Mouse (Mus musculus): ENCODE measurements around the gene Ugt1a9. TPM values are rescaled to one million over a fixed set of nuclear protein-coding genes. Genes with fewer than 3 reads are reported as not detected.

Gene Ugt1a9
- polyA plus RNA-seq, 1 experiment from 2014 or later: not detected

DNA sequence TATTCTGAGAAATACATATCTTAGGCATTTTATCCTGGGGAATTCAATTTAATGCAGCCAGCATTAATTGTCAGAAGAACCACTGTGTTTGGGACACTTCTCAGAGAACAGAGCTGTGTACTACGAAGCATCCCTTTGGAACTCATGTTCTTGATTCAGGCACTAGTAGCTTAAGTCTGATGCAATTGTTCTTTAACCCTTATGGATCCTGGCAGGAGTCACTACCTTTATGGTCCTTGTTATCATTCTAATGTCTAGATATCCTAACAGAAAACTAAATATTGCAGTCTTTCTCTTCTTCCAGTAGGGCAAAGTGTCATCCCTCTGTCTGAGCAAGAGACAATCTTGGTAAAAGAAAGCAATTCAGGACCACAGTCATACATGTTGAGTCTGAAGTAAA is 142.5 kb downstream of the Ugt1a9 start:
- H3K4me2 ChIP-seq (ENCODE audit: low read depth, low read length): no peak overlapping the region
- no peaks in the 10 kb centered on the region for H3K4me1 ChIP-seq (replicated peaks; ENCODE audit: control insufficient read depth, insufficient read depth, low read length)
- no peak overlapping the region for H3K27ac ChIP-seq (ENCODE audit: low read length)
- H3K4me3 ChIP-seq (ENCODE audit: low read length): no peak overlapping the region
- no peaks in the 10 kb centered on the region for H3K27me3 ChIP-seq (ENCODE audit: control insufficient read depth, insufficient read depth, low read depth, low read length)
- WGBS: 69% methylated on average over 1 of the region's 1 CpGs
- H3K9ac ChIP-seq (ENCODE audit: low read length): no peak overlapping the region
- no peaks in the 10 kb centered on the region for H3K36me3 ChIP-seq (ENCODE audit: control insufficient read depth, insufficient read depth, low read length)
- no peak for ATAC-seq (ENCODE audit: low read depth)
- H3K9me3 ChIP-seq (ENCODE audit: control insufficient read depth, low read length): peaks cover 55% of the 10 kb centered on the region

DNA sequence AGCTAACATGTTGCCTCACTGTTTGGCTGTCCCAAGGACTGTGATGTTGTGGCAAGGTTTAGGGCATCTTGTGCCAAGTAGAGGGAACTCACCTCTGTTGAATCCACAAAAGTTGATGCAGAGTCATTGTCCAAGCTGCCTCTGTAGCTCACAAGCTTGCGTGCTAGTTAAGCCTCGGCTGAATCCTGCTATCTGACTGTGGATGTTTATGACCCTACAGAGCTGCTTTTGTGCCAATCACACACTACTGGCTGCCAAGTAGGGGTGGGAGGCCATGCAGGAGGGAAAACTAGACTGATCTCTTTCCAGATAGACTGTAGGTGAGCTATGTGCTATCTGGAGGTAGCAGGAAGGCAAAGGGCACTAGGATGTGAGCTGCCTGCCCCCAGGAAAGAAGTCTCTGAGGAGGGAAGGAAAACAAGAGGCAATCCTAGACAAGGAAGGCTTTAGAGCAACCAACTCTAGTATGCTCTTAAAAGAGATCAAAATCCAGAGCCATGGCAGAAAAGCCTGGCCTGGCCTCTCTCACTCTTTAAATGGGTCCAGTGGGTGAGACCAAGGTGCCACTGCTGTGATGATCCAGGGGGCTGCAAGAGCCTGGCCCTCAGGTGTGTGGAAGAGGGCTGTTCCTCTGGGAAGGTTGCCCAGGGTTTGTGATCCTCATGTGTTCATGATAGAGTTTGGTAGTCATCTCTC is 143.3 kb downstream of the Ugt1a9 start:
- no peak for ATAC-seq (ENCODE audit: low read depth)
- H3K4me2 ChIP-seq (ENCODE audit: low read depth, low read length): no peak overlapping the region
- H3K36me3 ChIP-seq (ENCODE audit: control insufficient read depth, insufficient read depth, low read length): no peaks in the 10 kb centered on the region
- H3K4me1 ChIP-seq (replicated peaks; ENCODE audit: control insufficient read depth, insufficient read depth, low read length): no peaks in the 10 kb centered on the region
- H3K27me3 ChIP-seq (ENCODE audit: control insufficient read depth, insufficient read depth, low read depth, low read length): no peaks in the 10 kb centered on the region
- WGBS: 73% methylated on average over 2 of the region's 2 CpGs
- H3K9ac ChIP-seq (ENCODE audit: low read length): no peak overlapping the region
- peaks cover 55% of the 10 kb centered on the region for H3K9me3 ChIP-seq (ENCODE audit: control insufficient read depth, low read length)
- H3K4me3 ChIP-seq (ENCODE audit: low read length): no peak overlapping the region
- H3K27ac ChIP-seq (ENCODE audit: low read length): no peak overlapping the region

DNA sequence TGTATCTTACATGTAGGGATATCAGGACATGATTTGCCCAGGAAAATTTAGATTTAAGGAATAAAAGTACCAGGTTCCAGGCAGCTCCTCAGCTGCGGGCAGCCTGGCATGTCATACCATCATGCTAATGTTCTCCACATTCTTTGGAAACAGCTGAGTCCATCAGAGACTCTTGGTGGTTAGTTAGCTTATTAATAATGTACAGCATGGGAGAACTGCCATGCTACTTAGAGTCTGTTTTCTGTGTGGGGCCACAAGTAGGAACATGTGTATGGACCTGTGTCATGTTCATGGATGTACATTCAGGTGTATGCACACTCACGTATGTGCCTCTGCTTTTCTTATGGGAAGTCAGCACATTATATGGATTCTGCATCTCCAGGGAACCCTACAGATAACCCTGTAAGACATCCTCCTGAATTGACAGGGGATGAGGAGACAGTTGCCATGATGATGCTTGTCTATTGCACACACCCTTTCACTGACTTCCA is 143.9 kb downstream of the Ugt1a9 start:
- 77% methylated on average over 2 of the region's 2 CpGs for WGBS

DNA sequence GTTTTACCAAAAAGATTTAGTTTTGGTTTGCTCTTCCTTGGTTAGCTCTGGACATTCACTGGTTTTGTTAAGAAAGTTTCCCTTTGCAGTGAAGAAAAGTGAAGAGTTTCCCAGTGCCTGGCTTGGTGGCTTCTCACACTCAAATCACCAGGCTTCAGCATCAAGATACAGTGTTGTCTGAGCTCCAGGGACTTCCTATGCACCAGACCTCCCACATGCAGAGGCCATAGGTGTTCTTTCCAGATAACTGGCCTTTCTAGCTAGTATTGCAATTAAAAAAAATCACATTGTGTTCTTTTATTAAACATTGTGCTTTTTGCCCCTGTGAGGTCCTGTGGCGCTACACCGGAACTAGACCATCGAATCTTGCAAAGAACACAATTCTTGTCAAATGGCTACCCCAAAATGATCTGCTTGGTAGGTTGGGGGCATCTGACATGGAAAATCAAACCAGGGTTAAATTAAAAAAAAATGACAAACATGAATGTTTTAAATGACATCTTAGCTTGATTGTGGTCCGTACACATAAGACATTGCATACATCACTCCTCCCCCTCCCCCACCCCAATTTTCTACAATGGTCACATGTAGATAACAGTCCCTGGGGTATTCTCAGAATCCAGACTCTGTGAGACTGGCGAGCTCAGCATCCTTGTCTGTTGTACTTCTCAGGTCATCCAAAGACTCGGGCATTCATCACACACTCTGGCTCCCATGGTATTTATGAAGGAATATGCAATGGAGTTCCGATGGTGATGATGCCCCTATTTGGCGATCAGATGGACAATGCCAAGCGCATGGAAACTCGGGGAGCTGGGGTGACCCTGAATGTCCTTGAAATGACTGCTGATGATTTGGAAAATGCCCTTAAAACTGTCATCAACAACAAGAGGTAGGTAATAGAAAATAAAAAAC is 145.1 kb downstream of the Ugt1a9 start:
- Histone ChIP-seq H3K36me3 (ENCODE audit: control insufficient read depth, insufficient read depth, low read length) (no peaks in the 10 kb centered on the region), H3K4me2 (ENCODE audit: low read depth, low read length) (no peak overlapping the region), H3K27me3 (ENCODE audit: control insufficient read depth, insufficient read depth, low read depth, low read length) (no peaks in the 10 kb centered on the region), H3K4me3 (ENCODE audit: low read length) (no peak overlapping the region), H3K9ac (ENCODE audit: low read length) (no peak overlapping the region), H3K27ac (ENCODE audit: low read length) (no peak overlapping the region), H3K4me1 (replicated peaks; ENCODE audit: control insufficient read depth, insufficient read depth, low read length) (no peaks in the 10 kb centered on the region), H3K9me3 (ENCODE audit: control insufficient read depth, low read length) (peaks cover 55% of the 10 kb centered on the region)
- no peak for ATAC-seq (ENCODE audit: low read depth)
- WGBS: 67% methylated on average over 10 of the region's 10 CpGs

More for the DNA sequence above, 143.9 kb downstream of the Ugt1a9 start:
- Histone ChIP-seq H3K27ac (ENCODE audit: low read length) (no peak overlapping the region), H3K36me3 (ENCODE audit: control insufficient read depth, insufficient read depth, low read length) (no peaks in the 10 kb centered on the region), H3K4me2 (ENCODE audit: low read depth, low read length) (no peak overlapping the region), H3K27me3 (ENCODE audit: control insufficient read depth, insufficient read depth, low read depth, low read length) (no peaks in the 10 kb centered on the region), H3K9ac (ENCODE audit: low read length) (no peak overlapping the region), H3K4me3 (ENCODE audit: low read length) (no peak overlapping the region), H3K4me1 (replicated peaks; ENCODE audit: control insufficient read depth, insufficient read depth, low read length) (no peaks in the 10 kb centered on the region), H3K9me3 (ENCODE audit: control insufficient read depth, low read length) (peaks cover 55% of the 10 kb centered on the region)
- no peak for ATAC-seq (ENCODE audit: low read depth)

DNA sequence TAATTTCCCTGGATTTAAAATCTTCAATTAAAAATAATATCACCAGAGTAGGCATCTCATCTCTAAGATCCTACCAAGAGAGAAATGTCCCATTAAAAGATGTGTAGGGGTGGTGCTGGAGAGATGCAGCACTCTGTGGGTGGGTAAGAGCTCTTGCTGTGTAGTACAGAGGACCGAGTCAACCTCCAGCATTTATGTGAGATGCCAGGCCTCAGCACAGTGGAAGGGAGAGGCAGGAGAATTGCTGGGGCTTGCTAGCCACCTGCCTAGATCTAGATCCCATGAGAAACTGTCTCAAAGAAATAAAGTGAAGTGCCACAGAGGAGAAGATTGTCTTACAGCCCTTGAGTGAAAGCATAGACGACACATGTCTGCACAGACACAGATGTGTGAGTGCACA is 146.0 kb downstream of the Ugt1a9 start:
- 54% methylated on average over 2 of the region's 2 CpGs for WGBS
- Histone ChIP-seq H3K36me3 (ENCODE audit: control insufficient read depth, insufficient read depth, low read length) (no peaks in the 10 kb centered on the region), H3K4me3 (ENCODE audit: low read length) (no peak overlapping the region), H3K4me2 (ENCODE audit: low read depth, low read length) (no peak overlapping the region), H3K9ac (ENCODE audit: low read length) (no peak overlapping the region), H3K27ac (ENCODE audit: low read length) (no peak overlapping the region), H3K9me3 (ENCODE audit: control insufficient read depth, low read length) (peaks cover 52% of the 10 kb centered on the region), H3K27me3 (ENCODE audit: control insufficient read depth, insufficient read depth, low read depth, low read length) (no peaks in the 10 kb centered on the region), H3K4me1 (replicated peaks; ENCODE audit: control insufficient read depth, insufficient read depth, low read length) (no peaks in the 10 kb centered on the region)
- ATAC-seq (ENCODE audit: low read depth): no peak

DNA sequence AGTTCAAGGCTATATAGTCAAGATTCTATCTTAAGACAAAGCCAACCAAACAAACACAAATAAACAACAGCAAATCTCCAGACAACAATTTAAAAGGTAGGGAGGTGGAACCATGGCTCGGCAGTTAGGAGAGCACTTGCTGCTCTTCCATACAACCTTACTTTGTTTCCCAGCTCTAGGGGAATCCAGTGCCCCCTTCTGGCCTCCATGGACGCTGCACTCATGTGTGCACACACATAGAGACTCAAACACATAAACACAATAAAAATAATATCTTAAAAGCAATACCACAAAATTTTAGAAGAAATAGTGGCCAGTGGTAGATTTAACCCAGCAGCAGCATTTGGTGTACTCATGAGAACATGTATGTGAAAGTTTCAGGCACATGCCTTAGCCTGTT is 146.5 kb downstream of the Ugt1a9 start:
- no peaks in the 10 kb centered on the region for H3K36me3 ChIP-seq (ENCODE audit: control insufficient read depth, insufficient read depth, low read length)
- no peak overlapping the region for H3K9ac ChIP-seq (ENCODE audit: low read length)
- H3K4me3 ChIP-seq (ENCODE audit: low read length): no peak overlapping the region
- H3K4me2 ChIP-seq (ENCODE audit: low read depth, low read length): no peak overlapping the region
- peaks cover 46% of the 10 kb centered on the region for H3K9me3 ChIP-seq (ENCODE audit: control insufficient read depth, low read length)
- no peaks in the 10 kb centered on the region for H3K4me1 ChIP-seq (replicated peaks; ENCODE audit: control insufficient read depth, insufficient read depth, low read length)
- ATAC-seq (ENCODE audit: low read depth): no peak
- no peaks in the 10 kb centered on the region for H3K27me3 ChIP-seq (ENCODE audit: control insufficient read depth, insufficient read depth, low read depth, low read length)
- no peak overlapping the region for H3K27ac ChIP-seq (ENCODE audit: low read length)
- WGBS: 48% methylated on average over 2 of the region's 2 CpGs

DNA sequence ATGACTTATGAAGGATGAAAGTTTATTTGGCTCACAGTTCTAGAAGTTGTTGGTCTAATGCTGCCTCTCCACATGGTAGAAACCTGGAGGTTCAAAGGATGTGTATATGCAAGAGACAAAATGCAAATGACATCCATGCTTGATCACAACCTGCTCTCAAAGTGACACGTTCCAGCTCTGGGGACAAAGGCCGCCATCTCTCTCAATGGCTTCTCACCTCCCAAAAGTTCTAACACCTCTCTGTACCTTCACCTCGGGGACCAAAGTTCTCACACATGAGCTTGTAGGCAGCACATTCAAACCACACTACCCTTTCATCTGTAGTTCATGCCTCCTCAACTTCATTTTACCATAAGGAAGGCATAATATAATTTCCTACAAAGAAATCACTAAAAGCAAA is 147.0 kb downstream of the Ugt1a9 start:
- H3K27me3 ChIP-seq (ENCODE audit: control insufficient read depth, insufficient read depth, low read depth, low read length): no peaks in the 10 kb centered on the region
- peaks cover 41% of the 10 kb centered on the region for H3K9me3 ChIP-seq (ENCODE audit: control insufficient read depth, low read length)
- H3K9ac ChIP-seq (ENCODE audit: low read length): no peak overlapping the region
- 31% methylated on average over 3 of the region's 3 CpGs for WGBS
- H3K4me3 ChIP-seq (ENCODE audit: low read length): no peak overlapping the region
- ATAC-seq (ENCODE audit: low read depth): no peak
- no peak overlapping the region for H3K4me2 ChIP-seq (ENCODE audit: low read depth, low read length)
- no peak overlapping the region for H3K27ac ChIP-seq (ENCODE audit: low read length)
- no peaks in the 10 kb centered on the region for H3K36me3 ChIP-seq (ENCODE audit: control insufficient read depth, insufficient read depth, low read length)
- no peaks in the 10 kb centered on the region for H3K4me1 ChIP-seq (replicated peaks; ENCODE audit: control insufficient read depth, insufficient read depth, low read length)

DNA sequence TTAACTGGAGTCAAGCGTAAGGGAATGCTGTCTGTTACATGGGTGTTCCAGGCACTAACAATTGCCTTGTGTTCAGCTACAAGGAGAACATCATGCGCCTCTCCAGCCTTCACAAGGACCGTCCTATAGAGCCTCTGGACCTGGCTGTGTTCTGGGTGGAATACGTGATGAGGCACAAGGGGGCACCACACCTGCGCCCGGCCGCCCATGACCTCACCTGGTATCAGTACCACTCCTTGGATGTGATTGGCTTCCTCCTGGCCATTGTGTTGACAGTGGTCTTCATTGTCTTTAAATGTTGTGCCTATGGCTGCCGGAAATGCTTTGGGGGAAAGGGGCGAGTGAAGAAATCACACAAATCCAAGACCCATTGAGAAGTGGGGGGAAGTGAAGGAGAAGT is 147.5 kb downstream of the Ugt1a9 start:
- no peak for ATAC-seq (ENCODE audit: low read depth)
- H3K36me3 ChIP-seq (ENCODE audit: control insufficient read depth, insufficient read depth, low read length): no peaks in the 10 kb centered on the region
- H3K27ac ChIP-seq (ENCODE audit: low read length): no peak overlapping the region
- H3K27me3 ChIP-seq (ENCODE audit: control insufficient read depth, insufficient read depth, low read depth, low read length): no peaks in the 10 kb centered on the region
- H3K9ac ChIP-seq (ENCODE audit: low read length): no peak overlapping the region
- H3K4me1 ChIP-seq (replicated peaks; ENCODE audit: control insufficient read depth, insufficient read depth, low read length): no peaks in the 10 kb centered on the region
- H3K9me3 ChIP-seq (ENCODE audit: control insufficient read depth, low read length): peaks cover 39% of the 10 kb centered on the region
- H3K4me3 ChIP-seq (ENCODE audit: low read length): no peak overlapping the region
- no peak overlapping the region for H3K4me2 ChIP-seq (ENCODE audit: low read depth, low read length)
- WGBS: 70% methylated on average over 9 of the region's 9 CpGs

DNA sequence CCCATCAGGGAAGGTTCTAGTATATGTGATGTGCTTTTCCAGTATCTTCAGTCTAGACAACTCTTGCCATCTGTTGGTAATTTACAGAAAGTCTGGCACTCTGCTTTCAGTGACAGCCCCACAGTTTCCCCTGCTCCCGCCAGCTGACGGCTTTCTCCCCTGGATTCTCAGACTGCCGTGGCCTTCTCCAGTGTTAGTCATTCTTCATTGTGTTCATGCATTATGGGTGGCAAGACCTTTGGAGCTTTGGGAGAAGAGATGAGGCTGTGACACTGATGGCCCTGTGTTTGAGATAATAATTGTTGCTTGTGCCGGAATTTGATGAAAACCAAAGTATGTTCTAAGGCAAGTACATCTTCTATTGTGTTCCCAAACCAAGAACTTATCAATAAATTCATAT is 148.0 kb downstream of the Ugt1a9 start:
- H3K4me3 ChIP-seq (ENCODE audit: low read length): no peak overlapping the region
- no peak overlapping the region for H3K27ac ChIP-seq (ENCODE audit: low read length)
- WGBS: 47% methylated on average over 4 of the region's 4 CpGs
- ATAC-seq (ENCODE audit: low read depth): no peak
- peaks cover 35% of the 10 kb centered on the region for H3K9me3 ChIP-seq (ENCODE audit: control insufficient read depth, low read length)
- no peak overlapping the region for H3K9ac ChIP-seq (ENCODE audit: low read length)
- no peak overlapping the region for H3K4me2 ChIP-seq (ENCODE audit: low read depth, low read length)
- no peaks in the 10 kb centered on the region for H3K4me1 ChIP-seq (replicated peaks; ENCODE audit: control insufficient read depth, insufficient read depth, low read length)
- no peaks in the 10 kb centered on the region for H3K36me3 ChIP-seq (ENCODE audit: control insufficient read depth, insufficient read depth, low read length)
- no peaks in the 10 kb centered on the region for H3K27me3 ChIP-seq (ENCODE audit: control insufficient read depth, insufficient read depth, low read depth, low read length)
